Mouse (Mus musculus) telencephalon, adult 2 months (tissue): ENCODE measurements around the gene Tdrkh.

Experiments used
- DNase-seq: peaks from one replicate; pipeline ENCODE4 v3.0.0-alpha.2; 2011; ENCODE audit warnings: low read depth, low spot score

The Tdrkh gene

DNA sequence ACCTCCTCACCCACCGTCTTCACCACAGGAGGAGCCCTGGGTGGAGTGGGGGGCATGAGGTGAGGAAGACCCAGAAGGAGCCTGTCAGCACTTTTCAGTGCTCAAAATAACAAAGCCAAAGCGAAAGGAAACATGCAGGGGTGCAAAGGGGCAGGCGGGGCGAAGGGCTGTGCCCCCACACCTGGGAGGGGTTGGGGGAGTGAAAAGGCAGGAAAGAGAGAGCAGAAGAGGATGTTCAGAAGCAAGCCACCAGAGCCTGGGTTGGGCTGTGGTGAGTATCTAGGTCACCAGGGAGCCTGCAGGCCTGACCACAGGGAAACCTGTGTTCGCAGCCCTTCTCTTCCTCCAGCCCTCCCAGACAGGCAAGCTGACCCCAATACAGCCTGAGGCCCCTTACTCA, 25.0 kb upstream of the Tdrkh start:
- no peak for DNase-seq

DNA sequence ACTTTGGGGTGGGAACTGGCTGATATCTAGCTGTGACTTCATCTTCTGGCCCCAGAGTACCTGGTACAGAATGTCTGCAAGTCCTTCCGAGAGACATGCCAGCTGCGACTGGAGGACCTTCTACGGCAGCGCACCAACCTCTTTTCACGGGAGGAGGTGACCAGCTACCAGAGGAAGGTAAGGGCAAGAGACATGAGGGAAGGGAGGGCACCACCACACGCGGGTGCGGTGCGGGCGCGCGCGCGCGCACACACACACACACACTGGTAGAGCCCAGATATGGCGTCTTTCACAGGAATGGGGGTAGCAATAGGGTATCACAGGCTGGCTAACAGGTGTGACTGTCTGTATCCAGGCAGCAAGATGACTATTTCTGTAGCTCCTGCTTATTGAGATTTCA, 23.7 kb upstream of the Tdrkh start:
- no peak for DNase-seq

DNA sequence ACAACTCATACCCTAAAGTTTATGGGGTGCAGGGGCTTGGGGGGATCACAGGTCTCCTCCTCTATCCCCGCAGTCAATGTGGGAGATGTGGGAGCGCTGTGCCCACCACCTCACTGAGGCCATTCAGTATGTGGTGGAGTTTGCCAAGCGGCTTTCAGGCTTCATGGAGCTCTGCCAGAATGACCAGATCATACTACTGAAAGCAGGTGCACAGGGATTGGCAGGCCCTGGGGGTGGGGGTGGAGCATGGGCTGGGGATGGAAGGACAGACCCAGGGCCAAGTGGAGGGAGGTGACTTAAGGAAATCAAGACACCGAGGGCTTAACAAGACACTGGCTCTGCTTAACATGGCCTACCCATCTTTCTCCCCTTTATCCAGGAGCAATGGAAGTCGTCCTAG, 22.1 kb upstream of the Tdrkh start:
- DNase-seq, result no peak

DNA sequence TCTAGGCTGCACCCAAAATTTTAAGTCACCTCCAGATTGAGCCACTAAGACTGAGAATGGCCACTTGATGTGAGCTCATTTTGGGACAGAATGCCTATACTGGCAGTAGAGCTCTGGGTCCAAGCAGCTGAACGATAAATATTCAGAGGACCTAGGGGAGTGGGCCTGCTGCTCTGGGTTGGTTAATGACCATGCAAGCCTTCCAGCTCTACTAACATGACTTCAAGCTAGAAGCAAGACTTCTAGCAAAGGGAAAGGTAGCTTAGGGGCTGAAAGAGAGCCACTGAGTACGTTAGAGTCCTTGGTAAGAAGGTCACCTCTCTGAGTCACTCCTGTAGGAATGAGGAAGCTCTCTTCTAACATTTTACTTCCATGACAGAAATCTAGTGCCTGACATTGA, 20.9 kb upstream of the Tdrkh start:
- no peak for DNase-seq

DNA sequence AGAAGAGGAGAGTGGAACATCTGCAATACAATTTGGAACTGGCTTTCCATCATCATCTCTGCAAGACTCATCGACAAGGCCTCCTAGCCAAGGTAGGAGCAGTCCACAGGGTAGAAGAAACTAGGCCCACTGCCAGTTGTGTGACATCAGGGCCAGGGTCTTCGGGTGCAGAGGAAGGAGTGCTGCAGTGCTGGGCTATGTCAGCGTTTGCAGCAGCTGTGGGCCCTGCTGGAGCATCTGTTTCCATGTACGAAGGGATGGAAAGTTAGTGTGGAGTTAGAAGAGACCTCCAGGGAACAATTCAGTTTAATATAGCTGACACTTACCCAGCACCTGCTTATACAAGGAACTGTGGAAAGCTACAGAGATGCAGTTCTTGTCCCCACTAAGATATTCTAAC, 20.0 kb upstream of the Tdrkh start:
- no peak for DNase-seq

DNA sequence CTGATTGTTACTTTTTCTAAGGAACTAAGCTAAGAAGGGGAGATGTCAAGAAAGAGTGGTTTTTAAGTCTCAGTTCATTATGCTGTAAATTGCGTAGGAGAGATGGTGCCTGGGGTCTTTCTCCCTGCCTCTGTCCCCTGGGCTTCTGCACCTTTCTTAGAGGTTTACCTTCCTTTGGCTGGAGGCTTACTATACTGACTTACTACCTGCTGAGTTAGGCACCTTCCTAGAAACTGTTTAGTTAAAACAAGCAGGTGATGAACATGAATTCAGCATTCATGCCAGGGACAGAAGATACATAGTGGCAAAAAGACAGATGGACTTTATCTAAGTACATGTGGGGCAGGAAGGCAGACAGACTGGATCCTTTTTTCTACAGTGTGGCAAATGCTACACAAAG, 16.7 kb upstream of the Tdrkh start:
- DNase-seq, result no peak

DNA sequence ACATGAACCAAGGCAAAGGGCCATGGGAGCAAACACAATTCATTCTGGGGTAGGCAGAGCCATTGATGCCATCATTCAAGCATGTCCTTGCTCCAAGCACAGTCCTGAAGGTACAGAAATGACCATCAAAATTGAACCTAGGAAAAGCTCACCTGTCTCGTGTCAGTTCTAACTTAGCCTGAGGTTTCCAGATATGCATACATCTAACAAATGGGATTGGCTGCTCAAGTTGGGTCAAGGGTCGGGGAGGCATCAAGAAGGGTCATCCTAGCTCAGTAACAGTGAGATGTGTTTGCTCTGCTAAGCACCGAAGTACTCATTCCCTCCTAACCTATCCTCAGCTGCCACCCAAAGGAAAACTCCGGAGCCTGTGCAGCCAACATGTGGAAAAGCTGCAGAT, 16.2 kb upstream of the Tdrkh start:
- DNase-seq, result no peak

DNA sequence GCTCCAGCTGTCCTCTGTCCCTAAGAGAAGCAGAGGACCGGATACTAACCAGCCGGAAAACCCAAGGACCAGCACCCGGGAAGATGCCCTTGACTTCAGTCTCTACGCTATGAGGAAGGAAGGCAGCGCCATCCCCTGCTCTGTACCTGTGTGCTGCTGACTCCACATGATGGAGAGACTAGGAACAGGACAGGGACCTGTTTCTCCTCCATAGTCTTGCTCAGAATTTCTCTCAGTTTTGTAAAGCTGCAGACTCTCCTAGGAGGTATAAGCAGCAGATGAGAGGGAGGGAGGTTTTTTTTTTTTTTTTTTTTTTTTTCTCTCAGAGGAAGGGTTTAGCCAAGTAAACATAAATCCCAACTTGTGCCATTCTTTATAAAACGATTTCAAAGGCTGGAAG, 14.9 kb upstream of the Tdrkh start, which contains the start of gene Lingo4:
Gene Lingo4, plus strand, starts transcription at position 301 of the 400 bp plus-strand sequence.
- no peak for DNase-seq

DNA sequence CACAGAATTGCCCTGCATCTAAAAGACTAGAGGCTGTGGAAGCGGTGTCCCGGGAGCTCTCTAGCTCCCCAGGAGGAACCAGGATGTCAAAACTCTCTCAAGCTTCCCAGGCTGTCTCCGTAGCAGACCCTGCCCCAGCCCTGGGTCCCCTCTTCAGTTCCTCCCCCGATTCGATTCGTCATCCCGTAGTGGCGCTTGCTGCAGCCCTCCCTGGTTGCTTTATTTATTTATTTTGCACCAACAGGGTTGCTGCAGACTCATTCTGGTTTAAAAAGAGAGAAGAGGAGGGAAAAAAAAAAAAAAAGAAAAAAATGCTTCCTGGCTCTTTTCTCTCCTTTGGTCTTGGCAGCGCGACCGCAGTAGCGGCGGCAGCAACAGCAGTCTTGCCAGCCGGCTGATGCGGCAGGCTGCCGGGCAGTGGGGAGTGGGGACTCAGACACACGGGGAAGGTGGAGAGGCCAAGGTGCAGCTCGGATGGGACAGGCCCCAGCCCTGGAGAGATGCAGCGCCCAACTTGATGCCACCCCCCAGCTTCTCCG, 14.1 kb upstream of the Tdrkh start:
- no peak for DNase-seq

DNA sequence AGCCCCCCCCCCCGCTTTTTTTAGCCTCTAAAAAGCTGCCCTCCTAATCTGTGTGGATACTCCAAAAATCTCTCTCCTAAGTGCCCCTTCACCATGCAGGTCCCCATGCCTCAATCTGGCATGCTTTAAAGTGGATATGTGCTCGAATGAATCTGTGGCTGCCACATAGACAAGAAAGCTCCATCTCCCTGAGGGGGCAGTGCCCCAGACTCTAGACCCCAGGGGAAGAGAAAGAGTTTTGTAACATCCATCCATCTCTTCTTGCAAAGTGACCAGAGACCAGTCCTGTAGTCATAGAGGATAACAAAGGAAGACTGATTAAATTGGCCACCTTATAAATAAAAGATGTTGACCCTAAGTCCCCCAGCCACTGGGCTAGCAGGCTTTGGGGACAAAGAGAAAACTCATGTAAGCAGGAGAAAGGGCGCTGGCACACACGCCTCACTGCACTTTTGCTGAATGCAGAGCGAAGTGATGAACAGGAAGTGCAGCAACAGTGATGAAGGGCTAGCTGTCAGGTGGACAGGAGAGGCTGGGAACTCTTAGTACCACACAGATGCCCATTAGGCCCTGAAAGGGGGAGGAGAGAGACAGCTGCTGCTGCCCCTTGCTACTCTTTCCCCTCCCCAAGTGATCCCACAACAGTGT, 13.3 kb upstream of the Tdrkh start:
- DNase-seq, result no peak

DNA sequence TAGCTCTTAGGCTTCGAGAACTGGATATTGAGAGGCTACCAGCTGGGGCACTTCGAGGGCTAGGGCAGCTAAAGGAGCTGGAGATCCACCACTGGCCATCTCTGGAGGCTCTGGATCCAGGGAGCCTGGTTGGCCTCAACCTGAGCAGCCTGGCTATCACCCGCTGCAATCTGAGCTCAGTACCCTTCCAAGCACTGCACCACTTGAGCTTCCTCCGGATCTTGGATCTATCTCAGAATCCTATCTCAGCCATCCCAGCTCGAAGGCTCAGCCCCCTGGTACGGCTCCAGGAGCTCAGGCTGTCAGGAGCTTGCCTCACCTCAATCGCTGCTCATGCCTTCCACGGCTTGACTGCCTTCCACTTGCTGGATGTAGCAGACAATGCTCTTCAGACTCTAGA, 10.6 kb upstream of the Tdrkh start:
- no peak for DNase-seq

DNA sequence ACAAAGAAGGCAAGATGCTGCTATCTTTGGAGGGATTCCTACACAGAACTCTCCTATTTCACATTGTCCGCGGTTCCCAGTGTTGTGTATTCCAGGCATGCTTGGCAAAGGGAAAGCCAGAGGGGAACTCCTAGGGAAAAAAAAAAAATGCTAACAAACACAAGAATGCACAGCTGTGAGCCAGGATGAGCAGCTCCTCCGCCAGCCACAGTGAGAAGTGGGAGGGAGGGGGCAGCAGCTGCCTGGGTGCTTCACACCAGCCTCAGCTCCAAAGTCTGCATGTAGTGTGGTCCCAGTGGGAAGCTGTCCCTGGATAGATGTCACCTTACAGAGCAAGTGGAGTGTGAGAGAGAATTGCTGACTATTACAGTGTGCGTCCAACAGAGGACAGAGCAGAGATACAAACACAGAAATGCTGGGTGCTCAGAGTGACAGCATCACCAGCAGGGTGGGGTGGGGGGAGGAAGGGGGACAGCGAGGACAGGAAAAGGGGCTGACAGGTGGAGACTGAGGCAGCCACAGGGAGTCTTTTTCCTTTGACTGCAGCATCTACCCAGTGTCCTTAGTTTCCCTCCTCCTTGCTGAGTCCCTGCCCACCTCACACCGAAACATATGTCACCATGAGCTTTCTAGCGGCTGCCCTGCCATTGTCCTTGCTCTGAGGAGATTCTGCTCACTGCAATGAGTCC, 8.6 kb upstream of the Tdrkh start:
- DNase-seq, result peak; percentile 52

DNA sequence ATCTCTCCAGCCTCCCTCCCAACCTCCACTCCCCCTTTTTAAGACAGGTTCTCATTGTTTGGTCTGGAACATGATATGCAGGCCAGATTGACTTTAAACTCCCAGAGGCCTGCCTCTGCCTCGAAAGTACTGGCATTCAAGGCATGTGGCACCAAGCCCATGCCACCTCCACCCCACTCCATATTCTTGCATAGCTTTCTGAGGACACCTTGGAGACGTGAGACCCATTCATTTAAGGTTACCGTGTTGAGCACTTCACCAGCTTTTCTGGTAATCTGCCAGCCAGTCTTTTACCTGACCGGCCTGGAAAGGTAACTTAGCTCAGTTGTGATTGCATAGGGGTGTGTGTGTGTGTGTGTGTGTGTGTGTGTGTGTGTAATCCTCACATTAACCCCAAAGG, 7.5 kb upstream of the Tdrkh start:
- no peak for DNase-seq

DNA sequence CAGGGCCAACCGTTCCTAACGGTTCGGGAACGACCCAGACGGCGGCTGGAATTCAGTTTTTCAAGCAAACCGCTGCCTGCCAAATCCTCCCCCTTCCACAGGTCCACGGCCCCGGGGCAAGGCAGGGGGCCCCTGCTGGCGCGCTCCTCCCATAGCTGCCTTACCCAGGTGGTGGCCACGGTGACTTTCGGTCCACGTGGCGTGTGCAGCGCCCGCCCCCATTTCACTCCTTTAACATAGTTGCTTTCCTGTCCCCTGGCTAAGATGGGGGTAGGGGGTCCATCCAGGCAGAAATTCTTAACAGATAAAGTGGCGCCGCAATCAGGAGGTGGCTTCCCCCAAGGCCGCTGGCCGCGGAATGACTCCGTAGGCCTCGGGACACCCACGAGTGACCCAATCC, 543 bp upstream of the Tdrkh start:
- no peak for DNase-seq

DNA sequence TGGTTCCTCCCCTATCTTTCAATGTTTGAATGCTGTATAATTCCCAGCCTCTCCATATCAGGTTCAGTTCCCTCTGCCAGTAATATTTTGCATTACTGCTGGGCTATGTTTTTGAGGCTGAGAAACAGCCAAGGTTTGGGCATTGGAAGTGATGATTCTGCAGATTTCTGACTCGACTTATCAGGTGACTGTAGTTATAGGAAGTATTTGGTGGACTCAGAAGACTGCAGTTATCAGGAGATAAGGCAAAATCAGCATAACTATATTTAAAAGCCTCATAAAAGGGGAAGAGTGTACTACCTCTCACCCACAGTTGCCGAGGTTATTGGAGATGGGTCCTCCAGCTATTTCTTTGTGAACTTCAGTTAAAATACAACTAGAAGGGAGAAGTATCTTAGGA, 17.9 kb downstream of the Tdrkh start:
- DNase-seq, result no peak

DNA sequence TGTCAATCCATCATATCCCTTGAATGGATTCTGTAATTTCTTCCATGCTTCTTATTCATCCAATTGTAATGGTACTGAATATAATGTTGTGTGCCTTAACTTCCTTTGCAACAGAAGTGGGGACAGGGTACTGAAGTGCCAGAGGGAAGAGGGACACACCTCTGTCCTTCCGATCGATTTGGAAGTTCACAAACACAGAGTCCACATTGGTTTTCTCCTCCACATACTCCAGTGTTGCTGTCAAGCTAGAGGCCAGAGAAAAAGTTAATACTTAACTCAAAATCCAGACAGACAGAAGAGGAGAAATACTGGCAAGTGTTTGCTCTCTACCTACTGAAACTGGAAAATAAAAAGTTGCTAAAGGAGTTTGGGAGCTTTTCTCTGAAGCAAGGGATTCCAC, 21.2 kb downstream of the Tdrkh start:
- no peak for DNase-seq

DNA sequence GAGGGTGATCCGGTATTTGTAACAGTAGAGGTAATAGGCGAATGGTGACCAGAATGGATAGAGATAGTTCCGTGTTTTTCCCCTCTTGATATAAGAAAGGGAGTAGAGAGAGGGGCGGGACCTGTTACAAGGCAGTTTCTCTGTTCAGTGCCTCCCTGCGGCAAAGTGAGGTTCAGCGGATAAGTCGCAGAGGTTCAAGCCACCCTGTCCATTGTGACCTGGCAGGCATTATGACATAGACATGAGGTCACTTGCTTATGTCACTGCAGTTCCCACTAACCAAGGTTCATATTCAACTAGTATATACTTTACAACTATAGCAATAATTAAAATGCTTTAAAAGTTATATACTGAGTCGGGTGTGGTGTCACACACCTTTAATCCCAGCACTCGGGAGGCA, 23.3 kb downstream of the Tdrkh start:
- DNase-seq, result no peak

DNA sequence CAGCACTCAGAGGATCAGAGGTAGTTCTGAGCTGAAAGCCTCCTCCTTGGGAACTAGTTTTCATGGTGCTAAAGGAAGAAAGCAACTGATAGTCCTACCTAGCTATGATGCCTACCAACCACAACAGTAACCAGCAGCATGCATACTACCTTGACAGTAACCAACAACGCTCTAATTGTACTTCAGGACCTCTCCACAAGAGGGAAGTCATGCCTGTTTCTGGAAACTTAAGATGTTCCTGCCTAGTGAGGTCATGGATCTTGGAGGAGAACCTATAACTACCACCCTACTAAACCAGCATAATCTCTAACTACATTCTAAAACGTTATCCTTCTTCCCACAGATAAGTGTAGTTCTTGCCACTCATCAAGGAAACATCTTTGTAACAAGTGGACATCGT, 28.1 kb downstream of the Tdrkh start:
- DNase-seq, result no peak

DNA sequence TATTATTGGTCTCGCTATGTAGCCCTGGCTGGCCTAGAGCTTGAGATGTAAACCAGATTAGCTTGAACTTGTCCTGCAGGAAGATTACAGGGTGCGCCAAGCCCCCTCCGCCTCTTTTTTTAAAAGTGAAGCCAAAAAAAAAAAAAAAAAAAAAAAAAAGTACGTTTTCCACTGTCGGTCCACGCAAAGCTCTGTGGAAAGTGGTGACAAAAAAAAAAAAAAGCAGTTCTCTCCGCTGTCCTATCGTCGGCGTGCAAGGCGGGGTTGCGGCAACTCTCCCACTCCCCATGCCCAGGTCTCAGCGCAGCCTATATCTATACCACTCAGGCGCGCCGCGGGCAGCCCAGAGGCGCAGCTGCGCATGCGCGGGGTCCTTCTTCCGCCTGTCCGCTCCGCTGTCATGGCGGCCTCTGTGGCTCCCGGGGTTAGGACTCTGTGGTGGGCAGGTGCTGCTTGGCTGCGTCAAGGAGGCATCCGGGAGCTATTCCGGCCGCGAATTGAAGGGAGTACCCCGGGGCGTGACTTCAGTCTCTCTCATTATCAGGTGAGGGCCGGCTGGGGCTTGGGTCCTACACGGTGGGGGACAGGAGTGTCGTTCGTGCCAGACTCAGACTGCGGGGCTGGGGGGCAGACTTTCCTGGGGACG, 30.0 kb downstream of the Tdrkh start, which contains the start of gene Mrpl9:
Gene Mrpl9, plus strand, starts transcription at position 368 of the 646 bp plus-strand sequence.
- peak; percentile 79 for DNase-seq

DNA sequence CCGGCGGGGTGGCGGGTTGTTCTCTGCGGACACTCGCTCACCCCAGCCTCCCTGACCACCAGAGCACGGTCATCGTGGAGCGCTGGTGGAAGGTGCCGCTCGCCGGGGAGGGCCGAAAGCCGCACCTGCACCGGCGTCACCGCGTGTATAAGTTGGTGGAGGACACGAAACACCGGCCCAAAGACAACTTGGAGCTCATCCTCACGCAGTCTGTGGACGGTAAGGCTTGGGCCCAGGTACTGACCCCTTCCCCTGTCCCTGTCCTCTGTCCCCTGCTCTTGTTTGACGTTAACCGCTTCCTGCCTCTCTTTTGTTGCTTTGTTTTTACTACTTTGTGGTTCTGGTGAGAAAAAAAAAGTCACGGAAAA, 30.5 kb downstream of the Tdrkh start, which contains the start of gene Oaz3:
Gene Oaz3, minus strand, starts transcription at position 319 of the 368 bp plus-strand sequence.
- no peak for DNase-seq

DNA sequence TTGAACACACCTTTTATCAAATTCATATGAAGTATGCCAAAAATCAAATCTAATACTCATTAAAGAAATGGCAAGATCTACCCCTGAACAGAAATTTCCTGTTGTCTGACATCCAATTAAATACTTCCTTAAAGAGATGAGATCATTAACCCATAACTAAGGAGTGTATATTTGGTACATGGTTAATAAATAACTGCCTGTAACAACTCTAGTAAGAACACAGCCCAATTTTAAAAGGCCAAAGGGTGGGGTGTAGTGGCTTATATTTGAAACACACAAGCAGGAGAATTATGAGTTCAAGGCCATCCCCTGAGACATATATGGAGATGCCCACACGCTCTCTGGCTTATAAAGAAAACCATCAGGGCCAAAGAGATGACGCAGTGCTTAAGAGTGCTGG, 36.3 kb downstream of the Tdrkh start:
- no peak for DNase-seq

DNA sequence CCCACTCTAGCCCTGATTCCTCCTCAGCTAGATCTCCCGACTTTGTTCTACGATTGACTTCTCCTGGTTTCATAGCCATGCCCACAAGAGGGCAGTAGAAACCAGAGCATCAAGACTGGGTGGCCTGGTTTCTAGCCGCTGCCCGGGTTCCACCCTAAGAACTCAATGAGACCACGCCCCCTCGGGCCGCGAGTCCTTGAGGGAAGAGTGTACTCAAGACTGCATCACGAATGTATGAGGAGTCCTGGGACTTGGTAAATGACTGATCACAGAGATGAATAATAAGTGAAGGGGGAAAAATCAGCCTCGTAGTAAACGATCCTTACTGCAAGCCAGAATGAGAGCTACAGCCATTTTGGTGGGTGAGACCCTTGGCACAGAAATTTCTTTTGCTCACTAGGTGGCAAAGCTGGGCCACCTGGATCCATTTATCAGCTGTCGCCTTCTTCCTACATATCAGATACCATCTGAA, 43.5 kb downstream of the Tdrkh start:
- peak; percentile 85 for DNase-seq

DNA sequence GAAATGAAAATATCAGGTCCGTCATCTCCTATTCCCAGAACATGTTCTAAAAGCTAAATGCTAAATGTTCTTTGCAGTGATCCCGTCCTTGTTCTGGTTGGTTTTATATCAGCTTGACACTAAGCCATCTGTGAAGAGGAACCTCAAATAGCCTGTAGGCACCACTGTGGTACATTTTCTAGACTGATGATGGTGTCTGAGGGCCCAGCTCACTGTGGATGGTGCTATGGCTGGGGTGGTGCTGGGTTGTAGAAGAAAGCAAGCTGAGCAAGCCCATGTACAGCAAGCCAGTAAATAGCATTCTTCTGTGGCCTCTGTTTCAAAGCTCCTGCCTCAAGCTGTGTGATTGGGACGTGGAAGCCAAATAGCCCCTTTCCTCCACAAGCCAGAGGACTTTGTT, 44.0 kb downstream of the Tdrkh start:
- no peak for DNase-seq
